In the genomic region with DNA sequence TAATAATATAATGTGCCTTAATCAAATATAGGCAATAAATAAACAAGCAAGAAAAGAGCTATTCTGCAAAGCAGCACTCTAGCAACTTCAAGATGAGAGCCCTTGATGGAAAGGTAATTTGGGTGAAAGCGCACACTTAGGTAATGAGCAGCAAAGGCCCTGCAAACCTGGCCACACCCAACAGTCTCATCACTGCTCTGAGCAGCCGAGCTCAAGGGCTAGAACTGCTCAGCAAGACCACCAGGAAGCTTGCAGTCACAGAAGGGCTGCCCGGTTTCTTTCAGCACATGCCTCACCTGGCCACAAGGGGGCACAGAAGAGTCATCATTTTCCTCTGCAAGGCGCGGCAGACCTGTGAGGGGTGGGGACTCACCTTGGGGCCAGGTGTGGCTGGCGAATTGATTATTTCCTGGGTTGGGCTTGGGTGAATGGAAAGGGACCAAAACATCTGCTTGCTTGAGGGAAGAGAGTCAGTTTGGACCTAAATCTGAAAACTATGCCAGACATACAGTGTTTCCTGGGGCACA, we compare ENCODE assay signal across 8 mouse cellular contexts.
DNase-seq lines count a peak whose midpoint lies in the region; ATAC-seq and TF ChIP-seq lines count a peak whose summit lies in the region.

No protein-coding gene starts in this region.

- no peaks in the 10 kb centered on the region for H3K27me3 ChIP-seq in hindbrain, embryonic 11.5 days (ENCODE audit: control insufficient read depth, insufficient read depth, low read length)
- H3K27me3 ChIP-seq in hindbrain, embryonic 16.5 days (replicated peaks; ENCODE audit: control insufficient read depth, insufficient read depth, low read length): no peaks in the 10 kb centered on the region; the same call in 1 of the 2 replicates
- H3K27me3 ChIP-seq in stomach, postnatal 0 days (ENCODE audit: control insufficient read depth, insufficient read depth, low read length): no peaks in the 10 kb centered on the region

- TF ChIP-seq POLR2A in bone marrow, adult 2 months (IDR thresholded peaks at IDR 0.05; ENCODE audit: borderline replicate concordance, control insufficient read depth, low read depth, low read length): no peak

- no peak overlapping the region for H3K4me2 ChIP-seq in hindbrain, embryonic 11.5 days (replicated peaks; ENCODE audit: low read depth, low read length)
- no peak overlapping the region for H3K4me2 ChIP-seq in hindbrain, embryonic 16.5 days (ENCODE audit: low read length)
- no peak overlapping the region for H3K4me2 ChIP-seq in stomach, postnatal 0 days (replicated peaks; ENCODE audit: low read depth)

- no peak for ATAC-seq in hindbrain, embryonic 11.5 days (ENCODE audit: low FRiP score)
- no peak; the same call in 1 of the 2 replicates for ATAC-seq in hindbrain, embryonic 16.5 days
- no peak for ATAC-seq in stomach, postnatal 0 days (ENCODE audit: low FRiP score, low TSS enrichment)

- H3K9ac ChIP-seq in hindbrain, embryonic 11.5 days (ENCODE audit: low read depth, low read length): no peak overlapping the region
- H3K9ac ChIP-seq in hindbrain, embryonic 16.5 days (ENCODE audit: low read depth, low read length): no peak overlapping the region
- no peak overlapping the region for H3K9ac ChIP-seq in stomach, postnatal 0 days (ENCODE audit: low read length)

- H3K36me3 ChIP-seq in hindbrain, embryonic 11.5 days (ENCODE audit: control insufficient read depth, insufficient read depth, low read length): no peaks in the 10 kb centered on the region
- H3K36me3 ChIP-seq in hindbrain, embryonic 16.5 days (ENCODE audit: control insufficient read depth, insufficient read depth, low read length): no peaks in the 10 kb centered on the region
- H3K36me3 ChIP-seq in stomach, postnatal 0 days (ENCODE audit: control insufficient read depth, insufficient read depth, low read length): no peaks in the 10 kb centered on the region

- peak; percentile 14; the same call in 1 of the 2 replicates for TF ChIP-seq CTCF in bone marrow, adult 2 months (IDR thresholded peaks at IDR 0.05; ENCODE audit: control insufficient read depth, insufficient read depth, low read length)
- peak; percentile 77 for TF ChIP-seq CTCF in stomach, postnatal 0 days (IDR thresholded peaks at IDR 0.05; ENCODE audit: low read depth)

- intact Hi-C loops in heart, postnatal 14 days (cut with DNase I): loop anchor here (2.0 to 10.0 kb wide), 2 partner anchors 284 to 318 kb away; no protein-coding TSS in a partner anchor

- no peak overlapping the region for H3K27ac ChIP-seq in hindbrain, embryonic 11.5 days (ENCODE audit: low read depth, low read length)
- H3K27ac ChIP-seq in hindbrain, embryonic 16.5 days (ENCODE audit: low read depth, low read length): no peak overlapping the region
- no peak overlapping the region for H3K27ac ChIP-seq in bone marrow, adult 2 months (ENCODE audit: control insufficient read depth, insufficient read depth, low read depth, low read length, poor library complexity)
- H3K27ac ChIP-seq in stomach, postnatal 0 days (replicated peaks): no peak overlapping the region

- WGBS in hindbrain, embryonic 11.5 days: 22% methylated on average over 6 of the region's 6 CpGs
- WGBS in hindbrain, embryonic 16.5 days: 20% methylated on average over 6 of the region's 6 CpGs
- WGBS in bone marrow, adult 2 months: 18% methylated on average over 6 of the region's 6 CpGs
- 18% methylated on average over 6 of the region's 6 CpGs for WGBS in stomach, postnatal 0 days

- no peak for TF ChIP-seq EP300 in stomach, postnatal 0 days (optimal IDR thresholded peaks at IDR 0.05)

- H3K4me3 ChIP-seq in hindbrain, embryonic 11.5 days (ENCODE audit: low read depth, low read length): no peak overlapping the region
- H3K4me3 ChIP-seq in hindbrain, embryonic 16.5 days (ENCODE audit: low read length): no peak overlapping the region
- H3K4me3 ChIP-seq in bone marrow, adult 2 months (replicated peaks; ENCODE audit: control insufficient read depth, low read depth, low read length): no peak overlapping the region
- no peak overlapping the region for H3K4me3 ChIP-seq in stomach, postnatal 0 days (ENCODE audit: low read depth, low read length)

- peak; percentile 39 for DNase-seq in hindbrain, embryonic 11.5 days (ENCODE audit: low spot score)
- DNase-seq in B cell, adult 2 months: peak; percentile 2 to 9
- peak; percentile 56 for DNase-seq in forelimb bud, embryonic 11.5 days (ENCODE audit: low read depth, low spot score)
- DNase-seq in stomach, postnatal 0 days (ENCODE audit: low spot score): peak; percentile 73
- DNase-seq in heart, postnatal 14 days: no peak
- DNase-seq in frontal cortex, postnatal 14 days (ENCODE audit: low spot score in 2 of 2): no peak

- H3K9me3 ChIP-seq in hindbrain, embryonic 11.5 days (ENCODE audit: control insufficient read depth, low read length): no peaks in the 10 kb centered on the region
- no peaks in the 10 kb centered on the region for H3K9me3 ChIP-seq in hindbrain, embryonic 16.5 days (ENCODE audit: control insufficient read depth, low read length)
- H3K9me3 ChIP-seq in stomach, postnatal 0 days (ENCODE audit: control insufficient read depth, low read length): no peaks in the 10 kb centered on the region

- no peaks in the 10 kb centered on the region; the same call in 1 of the 2 replicates for H3K4me1 ChIP-seq in hindbrain, embryonic 11.5 days (replicated peaks; ENCODE audit: control insufficient read depth, insufficient read depth, low read length)
- H3K4me1 ChIP-seq in hindbrain, embryonic 16.5 days (ENCODE audit: control insufficient read depth, insufficient read depth, low read depth, low read length): no peaks in the 10 kb centered on the region
- H3K4me1 ChIP-seq in bone marrow, adult 2 months (ENCODE audit: control insufficient read depth, insufficient read depth, low read length): no peaks in the 10 kb centered on the region
- no peaks in the 10 kb centered on the region for H3K4me1 ChIP-seq in stomach, postnatal 0 days (replicated peaks; ENCODE audit: control insufficient read depth, insufficient read depth)

Comparison
In these comparisons a context has a peak if more than half of its experiments do, and no peak if none do; other contexts are left out.
1. DNase-seq: peak in hindbrain, embryonic 11.5 days (single experiment), B cell, adult 2 months (2 of 2), forelimb bud, embryonic 11.5 days (single experiment) and stomach, postnatal 0 days (single experiment); none in heart, postnatal 14 days (0 of 2) and frontal cortex, postnatal 14 days (0 of 2).